Mouse (Mus musculus) CD4-positive helper T cell, adult 2 months (primary cell): Measurements from ENCODE around the gene Spryd3.
"Not testable (repeated sequence)": the region's sequence is repeated elsewhere in the genome, so short reads cannot be mapped to it uniquely, and the experiment has no call there.

Source experiments
- DNase-seq: peaks from one replicate; pipeline ENCODE4 v3.0.0-alpha.2; 2012; ENCODE audit warnings: low read depth, missing footprints, low spot score

The Spryd3 gene

GRCm38 (mm10) chr15:102136129-102136758 is at the start of gene Spryd3:
Gene Spryd3, minus strand, starts transcription at chr15:102136234.
- DNase-seq: peak; percentile 97

- DNase-seq: no peak
Observed at GRCm38 (mm10) chr15:102183076-102183475, 47.0 kb upstream of the Spryd3 start.

- no peak for DNase-seq
Observed at GRCm38 (mm10) chr15:102179924-102180323, 43.9 kb upstream of the Spryd3 start.

GRCm38 (mm10) chr15:102179106-102179505 is 43.1 kb upstream of the Spryd3 start:
- DNase-seq: no peak

- peak; percentile 79 for DNase-seq
Observed at GRCm38 (mm10) chr15:102178279-102178678, 42.2 kb upstream of the Spryd3 start.

- no peak for DNase-seq
Observed at GRCm38 (mm10) chr15:102177417-102177816, 41.4 kb upstream of the Spryd3 start.

GRCm38 (mm10) chr15:102176571-102177316 is 40.7 kb upstream of the Spryd3 start:
- no peak for DNase-seq

- no peak for DNase-seq
Observed at GRCm38 (mm10) chr15:102175736-102176319, 39.8 kb upstream of the Spryd3 start.

GRCm38 (mm10) chr15:102173581-102173980 is 37.5 kb upstream of the Spryd3 start:
- DNase-seq: no peak

- DNase-seq: no peak
Observed at GRCm38 (mm10) chr15:102169064-102169463, 33.0 kb upstream of the Spryd3 start.

GRCm38 (mm10) chr15:102167620-102168021 is 31.6 kb upstream of the Spryd3 start:
- DNase-seq: no peak

- DNase-seq: peak; percentile 74
Observed at GRCm38 (mm10) chr15:102165468-102166100, 29.6 kb upstream of the Spryd3 start.

- DNase-seq: no peak
Observed at GRCm38 (mm10) chr15:102163900-102164693, 28.1 kb upstream of the Spryd3 start.

GRCm38 (mm10) chr15:102160415-102161060 is 24.5 kb upstream of the Spryd3 start:
- DNase-seq: peak; percentile 27

GRCm38 (mm10) chr15:102156836-102157235 is 20.8 kb upstream of the Spryd3 start:
- no peak for DNase-seq

GRCm38 (mm10) chr15:102155006-102155405 is 19.0 kb upstream of the Spryd3 start:
- DNase-seq: not testable (repeated sequence)

GRCm38 (mm10) chr15:102152646-102153045 is 16.6 kb upstream of the Spryd3 start:
- DNase-seq: no peak

- DNase-seq: peak; percentile 67
Observed at GRCm38 (mm10) chr15:102150301-102151135, 14.5 kb upstream of the Spryd3 start, which contains the start of gene Soat2. Gene Soat2, plus strand, starts transcription at chr15:102150526.

- DNase-seq: no peak
Observed at GRCm38 (mm10) chr15:102149561-102149960, 13.5 kb upstream of the Spryd3 start.
